Mouse (Mus musculus) gastrocnemius, adult 18-20 months (tissue): ENCODE data around the gene Esyt2. TPM values are rescaled to one million over a fixed set of nuclear protein-coding genes. Genes with fewer than 3 reads are reported as not detected.

Source experiments
- DNase-seq: peaks from one replicate; pipeline ENCODE4 v3.0.0; 2021; ENCODE audit warnings: low spot score
- microRNA-seq: library from miRNA; unstranded; fragments of <30 nt; microRNA quantifications from one replicate; pipeline ENCODE4 v1.2.0, GENCODE M21; 2021
- total RNA-seq, 2 experiments: library from RNA; stranded (reverse); gene quantifications; 2 replicates each; pipeline ENCODE4 v1.2.3; 2021

Gene Esyt2
- total RNA-seq, 2 experiments from 2014 or later = 26.0 to 30.2 TPM

GRCm38 (mm10) chr12:116436125-116436524 lies 155.1 kb downstream of the Esyt2 start:
- DNase-seq = no peak

- DNase-seq = no peak
Observed at GRCm38 (mm10) chr12:116438591-116438990, 157.6 kb downstream of the Esyt2 start.

Small RNA genes lying within 50 kb of the gene (microRNA-seq; reads per million reads assigned to microRNA genes)
- not detected for gene Gm23190

Other genes starting within 250 kb of the Esyt2 start
- 10 to 100 TPM; 22.5 to 27.7 TPM for gene Zfp386, start 233.5 kb upstream of the Esyt2 start, total RNA-seq
- 1 to 10 TPM in 1 of 2 experiments, under 1 TPM in 1; 0.87 to 1.5 TPM for gene Vipr2, start 203.5 kb upstream of the Esyt2 start, total RNA-seq
- 10 to 100 TPM; 14.8 to 16.7 TPM for gene Wdr60, start 18.2 kb upstream of the Esyt2 start, total RNA-seq
- gene Gm11027, start 5.8 kb upstream of the Esyt2 start, total RNA-seq = not detected
- gene Ncapg2, start 124.2 kb downstream of the Esyt2 start, total RNA-seq = 1 to 10 TPM in 1 of 2 experiments, under 1 TPM in 1; 0.73 to 1.5 TPM
- not detected for gene Ptprn2, start 204.5 kb downstream of the Esyt2 start, total RNA-seq